Mouse (Mus musculus) layer of hippocampus, adult 2 months (tissue): Measurements from ENCODE around the gene Fuz. TPM values are rescaled to one million over a fixed set of nuclear protein-coding genes. Genes with fewer than 3 reads are reported as not detected.

Experiments
- DNase-seq, 2 experiments: peaks; one replicate each; pipeline ENCODE4 v3.0.0; 2022; ENCODE audit warnings: low spot score in 2 of 2
- H3K27ac ChIP-seq: fragments of 200-600 bp; 2 replicates; pipeline ENCODE4 v1.8.1; 2022
- H3K4me3 ChIP-seq: fragments of 200-600 bp; 2 replicates; pipeline ENCODE4 v1.8.1; 2022; ENCODE audit warnings: mild to moderate bottlenecking
- CTCF ChIP-seq: fragments of 200-600 bp; conservative IDR thresholded peaks from 2 replicates; pipeline ENCODE4 v1.8.1; 2022; ENCODE audit warnings: antibody characterized with exemption, mild to moderate bottlenecking, moderate library complexity
- total RNA-seq, 2 experiments: library from RNA; stranded (reverse); gene quantifications; 2 replicates each; pipeline ENCODE4 v1.2.3; 2021

Gene Fuz
- total RNA-seq, 2 experiments from 2014 or later: 21.6 to 24.8 TPM

DNA sequence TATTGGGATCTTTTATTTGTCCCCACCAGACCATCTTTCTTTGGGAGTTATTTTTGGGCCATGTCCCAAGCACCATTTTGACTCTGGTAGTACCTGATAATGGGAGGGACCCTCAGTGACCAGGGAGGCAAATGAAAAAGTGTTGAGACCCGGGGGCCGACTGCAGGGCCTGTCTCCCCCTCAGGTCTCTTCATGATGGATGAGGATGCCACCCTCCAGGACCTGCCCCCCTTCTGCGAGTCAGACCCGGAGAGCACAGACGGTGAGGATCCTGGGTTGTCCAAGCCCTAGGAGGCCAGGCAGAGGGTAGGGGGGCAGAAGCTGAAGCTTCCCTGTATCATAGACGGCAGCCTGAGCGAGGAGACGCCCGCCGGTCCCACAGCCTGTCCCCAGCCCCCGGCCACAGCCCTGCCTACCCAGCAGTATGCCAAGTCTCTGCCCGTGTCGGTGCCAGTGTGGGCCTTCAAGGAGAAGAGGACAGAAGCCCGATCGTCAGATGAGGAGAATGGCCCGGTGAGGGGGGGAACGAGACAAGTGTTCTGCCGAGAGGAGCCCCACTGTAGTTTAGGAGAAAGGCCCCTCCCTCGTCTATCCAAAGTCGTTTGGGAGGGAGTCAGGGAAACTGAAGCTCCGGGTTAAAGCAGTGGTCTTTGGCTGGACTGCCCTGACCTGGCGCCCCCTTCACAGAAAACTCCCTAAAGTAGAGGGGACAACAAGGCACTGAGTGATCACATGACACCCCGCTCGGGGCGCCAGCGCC, 42.1 kb upstream of the Fuz start:
- Histone ChIP-seq H3K4me3 (peak overlapping the region; percentile 65), H3K27ac (peak overlapping the region; percentile 94)
- DNase-seq: no peak
- TF ChIP-seq CTCF: no peak

- peak overlapping the region; percentile 65 for H3K4me3 ChIP-seq
- peak; percentile 72 to 73 for DNase-seq
- peak overlapping the region; percentile 94 for H3K27ac ChIP-seq
- no peak for TF ChIP-seq CTCF
Measured at GRCm38 (mm10) chr7:44854356-44855031, 41.4 kb upstream of the Fuz start.

DNA sequence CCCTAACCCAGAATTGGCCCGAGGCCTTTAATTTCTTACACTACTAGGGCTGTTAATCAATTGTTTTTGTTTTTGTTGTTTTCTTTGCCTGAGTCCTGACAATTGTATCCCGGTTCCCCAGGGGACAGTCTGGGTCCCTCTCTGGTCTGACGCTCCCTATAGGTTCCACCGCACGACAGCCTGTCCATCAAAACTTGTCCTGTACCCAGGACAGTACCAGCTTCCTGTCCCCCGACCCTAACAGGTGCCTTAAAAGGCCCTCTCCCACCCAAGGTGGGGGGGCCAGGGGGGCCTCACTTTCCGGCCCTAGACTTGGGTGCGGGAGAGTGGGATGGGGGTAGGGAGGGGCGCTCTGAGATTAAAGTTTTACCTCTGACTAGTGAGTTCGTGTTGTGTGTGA, 40.8 kb upstream of the Fuz start:
- peak; percentile 61 for TF ChIP-seq CTCF
- Histone ChIP-seq H3K4me3 (peak overlapping the region; percentile 65), H3K27ac (peak overlapping the region; percentile 94)
- DNase-seq: no peak

- H3K27ac ChIP-seq: peak overlapping the region; percentile 92
- no peak for DNase-seq
- no peak for TF ChIP-seq CTCF
- peak overlapping the region; percentile 94 for H3K4me3 ChIP-seq
Measured at GRCm38 (mm10) chr7:44856265-44856916, 39.5 kb upstream of the Fuz start.

DNA sequence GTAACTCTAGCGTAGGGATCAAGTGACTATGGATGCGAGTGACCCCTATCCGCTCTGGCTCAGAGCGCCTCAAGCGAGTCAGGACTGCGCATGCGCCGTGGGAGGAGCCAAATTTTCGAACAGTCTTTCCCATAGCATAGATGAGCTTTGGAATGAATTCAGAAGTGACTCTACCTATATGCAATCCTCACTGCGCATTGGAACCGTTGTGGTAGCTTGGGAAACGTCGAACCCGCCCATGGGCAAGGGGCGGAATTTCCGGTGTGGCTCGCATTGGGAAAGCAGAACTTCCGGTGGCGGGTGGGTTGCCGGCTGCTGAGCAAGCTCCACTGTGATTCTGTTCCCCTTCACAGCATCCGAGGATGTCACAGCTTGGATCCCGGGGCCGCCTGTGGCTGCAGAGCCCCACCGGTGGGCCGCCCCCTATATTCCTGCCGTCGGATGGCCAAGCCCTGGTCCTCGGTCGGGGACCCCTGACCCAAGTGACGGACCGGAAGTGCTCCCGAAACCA, 38.8 kb upstream of the Fuz start, which contains the start of gene Pnkp:
Gene Pnkp (plus strand): TSS at position 98 of the 511 bp plus-strand sequence.
- Histone ChIP-seq H3K4me3 (peak within 1 kb of the TSS; percentile 94), H3K27ac (peak within 1 kb of the TSS; percentile 92)
- peak; percentile 91 to 94 for DNase-seq
- TF ChIP-seq CTCF: no peak; the same call in 1 of the 2 replicates

DNA sequence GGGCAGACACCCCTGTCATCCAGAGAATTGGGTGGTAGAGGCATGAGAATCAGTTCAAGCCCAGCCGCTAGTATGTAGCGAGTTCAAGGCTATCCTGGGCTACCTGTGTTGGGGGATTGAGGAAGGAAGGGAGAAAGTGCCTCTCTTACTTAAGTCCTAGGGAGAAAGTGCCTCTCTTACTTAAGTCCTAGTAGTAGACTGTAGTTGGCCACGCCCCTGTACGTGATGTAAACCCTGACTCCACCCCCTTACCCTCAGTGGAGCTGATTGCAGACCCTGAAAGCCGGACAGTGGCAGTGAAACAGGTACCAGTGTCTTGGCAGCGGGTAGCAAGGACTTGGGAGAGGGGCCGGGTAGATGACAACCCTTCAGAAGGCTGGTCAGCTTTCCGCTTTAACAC, 38.0 kb upstream of the Fuz start:
- no peak for DNase-seq
- H3K27ac ChIP-seq: peak overlapping the region; percentile 92
- peak overlapping the region; percentile 94 for H3K4me3 ChIP-seq
- TF ChIP-seq CTCF: no peak

- no peak for TF ChIP-seq CTCF
- Histone ChIP-seq H3K4me3 (no peak overlapping the region), H3K27ac (no peak overlapping the region)
- no peak for DNase-seq
Measured at GRCm38 (mm10) chr7:44859896-44860295, 36.0 kb upstream of the Fuz start.

- peak overlapping the region; percentile 57; the same call in 1 of the 2 replicates for H3K27ac ChIP-seq
- H3K4me3 ChIP-seq: no peak overlapping the region; the same call in 1 of the 2 replicates
- DNase-seq: peak; percentile 53 to 66
- peak; percentile 95 for TF ChIP-seq CTCF
Measured at GRCm38 (mm10) chr7:44860576-44861428, 35.1 kb upstream of the Fuz start.

- no peak for DNase-seq
- no peak for TF ChIP-seq CTCF
- Histone ChIP-seq H3K4me3 (no peak overlapping the region), H3K27ac (peak overlapping the region; percentile 57; the same call in 1 of the 2 replicates)
Measured at GRCm38 (mm10) chr7:44861429-44861816, 34.5 kb upstream of the Fuz start.

DNA sequence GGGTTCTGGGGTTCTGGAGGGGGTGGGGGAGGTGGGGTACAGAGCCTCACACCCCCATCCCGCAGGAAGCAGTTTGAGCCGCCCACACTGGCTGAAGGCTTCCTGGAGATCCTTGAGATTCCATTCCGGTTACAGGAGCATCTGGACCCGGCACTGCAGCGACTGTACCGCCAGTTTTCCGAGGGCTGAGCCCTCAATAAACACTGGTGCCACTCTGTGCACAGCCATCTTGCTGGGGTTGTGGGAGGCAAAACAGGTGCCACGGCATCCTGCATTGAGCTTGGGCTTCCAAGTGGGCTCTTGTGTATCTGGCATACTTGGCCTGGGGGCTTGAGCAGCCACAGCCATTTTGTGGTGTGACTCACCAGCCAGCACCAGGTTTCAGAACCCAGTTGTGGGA, 33.4 kb upstream of the Fuz start:
- no peak for TF ChIP-seq CTCF
- peak overlapping the region; percentile 61; the same call in 1 of the 2 replicates for H3K27ac ChIP-seq
- H3K4me3 ChIP-seq: no peak overlapping the region
- no peak for DNase-seq

GRCm38 (mm10) chr7:44863210-44863609, 32.7 kb upstream of the Fuz start:
- DNase-seq: no peak
- TF ChIP-seq CTCF: no peak
- Histone ChIP-seq H3K4me3 (no peak overlapping the region), H3K27ac (peak overlapping the region; percentile 61; the same call in 1 of the 2 replicates)

DNA sequence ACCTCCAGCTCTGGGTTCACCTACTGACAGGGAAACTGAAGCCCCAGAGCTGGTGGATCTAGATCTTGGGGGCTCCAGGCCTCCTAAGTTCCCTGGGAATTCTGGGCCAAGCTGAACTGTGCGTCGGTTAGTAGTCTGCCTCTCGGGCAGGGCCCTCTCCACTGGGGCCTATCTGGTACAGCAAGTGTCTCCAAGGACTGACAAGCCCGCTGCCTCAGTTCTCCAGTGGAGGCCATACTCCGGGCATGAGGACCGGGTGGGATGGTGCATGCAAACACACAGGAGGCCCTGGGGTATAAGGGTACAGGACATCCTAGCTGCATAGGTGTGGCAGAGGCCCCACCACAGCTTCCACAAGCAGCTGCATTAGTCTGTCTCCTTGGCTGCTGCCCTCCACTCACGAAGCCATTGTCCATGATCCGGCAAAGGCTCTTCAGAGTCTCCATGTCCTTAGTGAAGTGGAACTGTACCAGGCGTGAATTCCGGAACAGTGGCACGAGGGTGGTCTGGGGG, 31.8 kb upstream of the Fuz start:
- no peak for TF ChIP-seq CTCF
- Histone ChIP-seq H3K27ac (peak overlapping the region; percentile 99; the same call in 1 of the 2 replicates), H3K4me3 (no peak overlapping the region)
- no peak for DNase-seq
